Mouse (Mus musculus) olfactory bulb, adult 2 months (tissue): ENCODE measurements around the gene Tmx4.

Source experiments
- CTCF ChIP-seq: fragments of 200-500 bp; IDR thresholded peaks from 2 replicates; pipeline ENCODE4 v1.5.1; 2012; ENCODE audit warnings: low read depth, mild to moderate bottlenecking, low read length, moderate library complexity; ENCODE audit not compliant: insufficient read depth
- POLR2A ChIP-seq: fragments of 200-500 bp; IDR thresholded peaks from 2 replicates; pipeline ENCODE4 v1.6.1; 2012; ENCODE audit warnings: mild to moderate bottlenecking, low read depth, low read length, moderate library complexity; ENCODE audit not compliant: insufficient read depth

GRCm38 (mm10) chr2:134544321-134545065, 99.5 kb downstream of the Tmx4 start:
- TF ChIP-seq CTCF, result no peak
- no peak for TF ChIP-seq POLR2A
